Mouse (Mus musculus): ENCODE data around the gene Mdfic. TPM values are rescaled to one million over a fixed set of nuclear protein-coding genes. Genes with fewer than 3 reads are reported as not detected.

Mdfic gene
- total and polyA plus RNA-seq, 2 experiments = 6.4 to 14.5 TPM

DNA sequence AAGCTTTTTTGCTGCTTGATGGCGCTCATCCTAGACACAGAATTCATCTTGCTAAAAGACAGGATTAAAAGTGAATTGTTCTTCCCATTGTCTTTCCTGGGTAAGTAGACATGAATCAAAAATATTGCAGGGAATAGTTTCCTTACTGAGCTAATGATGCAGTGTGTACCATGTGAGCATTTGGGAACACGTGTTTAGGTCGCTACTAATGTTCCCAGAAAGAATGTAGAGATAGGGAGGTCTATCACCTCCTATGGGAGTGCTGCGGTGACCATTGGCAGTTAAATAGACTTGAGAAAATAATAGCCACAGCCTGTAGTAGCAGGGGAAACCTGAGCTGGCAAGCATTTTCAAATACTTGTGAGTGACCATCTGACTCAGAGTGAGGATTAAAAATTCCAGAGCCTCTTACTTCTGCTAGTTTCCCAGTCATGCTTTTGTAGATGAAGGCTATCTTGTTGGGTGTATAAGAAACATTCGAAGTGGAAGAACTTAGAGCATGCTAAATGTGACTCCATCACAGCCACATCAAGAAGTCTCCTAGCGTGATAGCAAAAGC is 22.2 kb downstream of the Mdfic start:
- Histone ChIP-seq H3K36me3 (ENCODE audit: control insufficient read depth, insufficient read depth, low read length) (peaks cover 25% of the 10 kb centered on the region), H3K79me2 (ENCODE audit: control insufficient read depth, insufficient read depth, low read length) (peaks cover 5% of the 10 kb centered on the region; the same call in 1 of the 2 replicates), H3K27me3 (ENCODE audit: control insufficient read depth, insufficient read depth, low read length) (no peaks in the 10 kb centered on the region), H3K4me1 (ENCODE audit: control insufficient read depth, insufficient read depth, low read length) (peaks cover 7% of the 10 kb centered on the region; the same call in 1 of the 2 replicates), H3K27ac (replicated peaks; ENCODE audit: insufficient read depth, low read depth, low read length) (no peak overlapping the region), H3K9ac (ENCODE audit: low read depth, low read length) (no peak overlapping the region), H3K4me3 (ENCODE audit: insufficient read depth, low read depth, low read length) (no peak overlapping the region)
- DNase-seq (ENCODE audit: extremely low read depth, low read depth, low spot score) = no peak
- TF ChIP-seq POLR2A (IDR thresholded peaks at IDR 0.05; ENCODE audit: extremely low read depth, insufficient read depth, low read length) (no peak), CTCF (IDR thresholded peaks at IDR 0.05; ENCODE audit: low read depth, low read length) (no peak)
- WGBS = 90% methylated on average over 6 of the region's 6 CpGs

DNA sequence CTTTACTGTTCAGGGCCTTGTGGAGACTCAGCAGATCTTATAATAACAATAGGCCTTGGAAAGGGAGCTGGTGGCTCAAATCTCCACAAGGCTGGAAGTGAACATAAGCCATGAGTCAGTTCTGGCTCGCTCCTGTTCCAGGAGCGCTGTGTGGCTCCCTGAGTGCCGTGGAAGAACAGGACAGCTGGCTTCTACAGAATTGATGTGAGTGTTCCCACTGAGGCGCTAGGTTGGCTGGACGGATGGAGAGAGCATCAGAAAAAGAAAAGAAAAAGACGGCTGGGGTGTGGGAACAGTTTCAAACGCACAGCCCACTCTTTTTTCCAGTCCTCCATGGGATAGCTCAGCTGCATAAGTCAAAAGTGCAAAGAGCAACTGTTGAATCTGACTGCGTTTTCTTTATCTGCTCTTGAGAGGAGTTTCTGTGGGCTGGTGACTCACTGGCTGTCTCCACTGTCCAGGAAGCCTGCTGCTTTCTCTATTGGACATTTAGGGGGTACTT is 22.9 kb downstream of the Mdfic start:
- H3K4me1 ChIP-seq (ENCODE audit: control insufficient read depth, insufficient read depth, low read length) = peaks cover 5% of the 10 kb centered on the region; the same call in 1 of the 2 replicates
- TF ChIP-seq POLR2A (IDR thresholded peaks at IDR 0.05; ENCODE audit: extremely low read depth, insufficient read depth, low read length) = no peak
- no peak overlapping the region for H3K4me3 ChIP-seq (ENCODE audit: insufficient read depth, low read depth, low read length)
- H3K36me3 ChIP-seq (ENCODE audit: control insufficient read depth, insufficient read depth, low read length) = peaks cover 24% of the 10 kb centered on the region
- peak overlapping the region; percentile 54; the same call in 1 of the 2 replicates for H3K27ac ChIP-seq (replicated peaks; ENCODE audit: insufficient read depth, low read depth, low read length)
- WGBS = 66% methylated on average over 8 of the region's 8 CpGs
- no peaks in the 10 kb centered on the region for H3K27me3 ChIP-seq (ENCODE audit: control insufficient read depth, insufficient read depth, low read length)
- peaks cover 3% of the 10 kb centered on the region; the same call in 1 of the 2 replicates for H3K79me2 ChIP-seq (ENCODE audit: control insufficient read depth, insufficient read depth, low read length)
- DNase-seq (ENCODE audit: extremely low read depth, low read depth, low spot score) = no peak
- no peak overlapping the region for H3K9ac ChIP-seq (ENCODE audit: low read depth, low read length)

DNA sequence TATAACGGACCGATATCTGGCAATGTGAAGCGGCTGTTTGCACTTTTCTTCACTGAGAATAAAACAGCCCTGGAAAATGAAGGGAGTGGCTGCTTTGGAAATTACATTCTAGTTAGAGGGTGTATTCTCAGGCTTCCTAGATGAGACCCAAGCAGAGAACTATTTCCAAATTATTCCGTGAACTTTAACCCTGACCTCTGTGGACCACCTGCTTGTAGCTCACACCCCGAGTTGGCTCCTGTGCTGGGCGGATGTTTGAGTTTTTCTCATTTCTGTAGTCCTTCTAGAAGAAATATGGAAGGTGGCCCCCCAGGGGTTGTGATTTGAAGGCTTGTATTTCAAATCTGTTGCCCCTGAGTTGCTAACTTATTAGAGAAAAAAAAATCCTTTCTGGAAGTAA is 23.3 kb downstream of the Mdfic start:
- Histone ChIP-seq H3K4me3 (ENCODE audit: insufficient read depth, low read depth, low read length) (no peak overlapping the region), H3K27ac (replicated peaks; ENCODE audit: insufficient read depth, low read depth, low read length) (no peak overlapping the region), H3K79me2 (ENCODE audit: control insufficient read depth, insufficient read depth, low read length) (no peaks in the 10 kb centered on the region; the same call in 1 of the 2 replicates), H3K27me3 (ENCODE audit: control insufficient read depth, insufficient read depth, low read length) (no peaks in the 10 kb centered on the region), H3K4me1 (ENCODE audit: control insufficient read depth, insufficient read depth, low read length) (peaks cover 2% of the 10 kb centered on the region; the same call in 1 of the 2 replicates), H3K9ac (ENCODE audit: low read depth, low read length) (no peak overlapping the region), H3K36me3 (ENCODE audit: control insufficient read depth, insufficient read depth, low read length) (peaks cover 21% of the 10 kb centered on the region)
- WGBS = 70% methylated on average over 6 of the region's 6 CpGs
- TF ChIP-seq POLR2A (IDR thresholded peaks at IDR 0.05; ENCODE audit: extremely low read depth, insufficient read depth, low read length) = no peak
- no peak for TF ChIP-seq CTCF (IDR thresholded peaks at IDR 0.05; ENCODE audit: low read depth, low read length)
- no peak for DNase-seq (ENCODE audit: extremely low read depth, low read depth, low spot score)

DNA sequence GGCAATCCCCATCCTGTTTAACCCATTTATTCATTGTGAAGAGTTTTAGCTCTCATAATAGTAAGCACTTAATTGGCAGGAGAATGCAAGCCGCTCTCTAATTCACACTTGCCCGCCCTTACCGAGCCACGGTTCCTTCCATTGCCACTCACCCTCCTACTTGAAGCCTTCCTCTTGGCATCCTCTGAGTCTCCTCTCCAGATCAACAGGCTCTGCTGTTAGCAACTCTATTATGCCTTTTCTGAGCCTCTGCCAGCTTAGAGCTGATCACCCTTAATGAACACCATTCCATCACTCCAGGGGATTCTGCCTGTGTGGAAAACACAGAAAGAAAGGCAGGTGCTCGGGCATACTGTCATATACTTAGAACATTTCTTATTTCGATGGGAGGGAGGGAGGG is 24.9 kb downstream of the Mdfic start:
- no peak overlapping the region for H3K9ac ChIP-seq (ENCODE audit: low read depth, low read length)
- H3K79me2 ChIP-seq (ENCODE audit: control insufficient read depth, insufficient read depth, low read length) = no peaks in the 10 kb centered on the region; the same call in 1 of the 2 replicates
- WGBS = 94% methylated on average over 6 of the region's 6 CpGs
- no peak overlapping the region for H3K27ac ChIP-seq (replicated peaks; ENCODE audit: insufficient read depth, low read depth, low read length)
- no peak for DNase-seq (ENCODE audit: extremely low read depth, low read depth, low spot score)
- H3K27me3 ChIP-seq (ENCODE audit: control insufficient read depth, insufficient read depth, low read length) = no peaks in the 10 kb centered on the region
- peaks cover 16% of the 10 kb centered on the region for H3K36me3 ChIP-seq (ENCODE audit: control insufficient read depth, insufficient read depth, low read length)
- TF ChIP-seq CTCF (IDR thresholded peaks at IDR 0.05; ENCODE audit: low read depth, low read length) (no peak), POLR2A (IDR thresholded peaks at IDR 0.05; ENCODE audit: extremely low read depth, insufficient read depth, low read length) (no peak)
- no peak overlapping the region for H3K4me3 ChIP-seq (ENCODE audit: insufficient read depth, low read depth, low read length)
- H3K4me1 ChIP-seq (ENCODE audit: control insufficient read depth, insufficient read depth, low read length) = peaks cover 2% of the 10 kb centered on the region; the same call in 1 of the 2 replicates

DNA sequence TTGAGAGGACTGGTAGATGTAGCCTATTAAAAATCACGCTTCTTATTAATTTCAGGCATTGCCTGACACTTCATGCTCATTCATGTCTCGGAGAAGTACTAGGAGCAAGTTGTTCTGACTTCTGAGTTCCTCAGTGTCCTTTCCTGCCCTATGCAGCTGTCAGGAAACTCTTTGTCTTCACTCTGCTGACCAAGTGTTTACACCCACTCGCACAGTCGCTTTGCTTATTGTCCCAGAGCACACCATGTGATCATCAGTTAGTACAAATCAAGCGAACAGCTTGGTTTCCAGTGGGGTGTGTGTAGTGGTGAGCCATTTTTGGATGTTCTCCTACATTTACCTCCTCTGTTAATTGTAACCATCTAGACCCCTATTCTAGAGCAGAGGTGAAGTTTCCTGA is 25.4 kb downstream of the Mdfic start:
- TF ChIP-seq CTCF (IDR thresholded peaks at IDR 0.05; ENCODE audit: low read depth, low read length) (no peak), POLR2A (IDR thresholded peaks at IDR 0.05; ENCODE audit: extremely low read depth, insufficient read depth, low read length) (no peak)
- no peaks in the 10 kb centered on the region; the same call in 1 of the 2 replicates for H3K79me2 ChIP-seq (ENCODE audit: control insufficient read depth, insufficient read depth, low read length)
- H3K4me3 ChIP-seq (ENCODE audit: insufficient read depth, low read depth, low read length) = no peak overlapping the region
- H3K27me3 ChIP-seq (ENCODE audit: control insufficient read depth, insufficient read depth, low read length) = no peaks in the 10 kb centered on the region
- no peak overlapping the region for H3K9ac ChIP-seq (ENCODE audit: low read depth, low read length)
- DNase-seq (ENCODE audit: extremely low read depth, low read depth, low spot score) = no peak
- no peak overlapping the region for H3K27ac ChIP-seq (replicated peaks; ENCODE audit: insufficient read depth, low read depth, low read length)
- peaks cover 2% of the 10 kb centered on the region; the same call in 1 of the 2 replicates for H3K4me1 ChIP-seq (ENCODE audit: control insufficient read depth, insufficient read depth, low read length)
- 77% methylated on average over 5 of the region's 5 CpGs for WGBS
- H3K36me3 ChIP-seq (ENCODE audit: control insufficient read depth, insufficient read depth, low read length) = peaks cover 14% of the 10 kb centered on the region

Measured in liver, adult 2 months (tissue).